Mouse (Mus musculus) WW6 (cell line): ENCODE measurements around the gene Lst1.
"Not testable (repeated sequence)": the region's sequence is repeated elsewhere in the genome, so short reads cannot be mapped to it uniquely, and the experiment has no call there.

ENCODE experiments used
- DNase-seq: peaks from one replicate; pipeline ENCODE4 v3.0.0-alpha.2; 2013; ENCODE audit warnings: low read depth, low spot score

The Lst1 gene

DNA sequence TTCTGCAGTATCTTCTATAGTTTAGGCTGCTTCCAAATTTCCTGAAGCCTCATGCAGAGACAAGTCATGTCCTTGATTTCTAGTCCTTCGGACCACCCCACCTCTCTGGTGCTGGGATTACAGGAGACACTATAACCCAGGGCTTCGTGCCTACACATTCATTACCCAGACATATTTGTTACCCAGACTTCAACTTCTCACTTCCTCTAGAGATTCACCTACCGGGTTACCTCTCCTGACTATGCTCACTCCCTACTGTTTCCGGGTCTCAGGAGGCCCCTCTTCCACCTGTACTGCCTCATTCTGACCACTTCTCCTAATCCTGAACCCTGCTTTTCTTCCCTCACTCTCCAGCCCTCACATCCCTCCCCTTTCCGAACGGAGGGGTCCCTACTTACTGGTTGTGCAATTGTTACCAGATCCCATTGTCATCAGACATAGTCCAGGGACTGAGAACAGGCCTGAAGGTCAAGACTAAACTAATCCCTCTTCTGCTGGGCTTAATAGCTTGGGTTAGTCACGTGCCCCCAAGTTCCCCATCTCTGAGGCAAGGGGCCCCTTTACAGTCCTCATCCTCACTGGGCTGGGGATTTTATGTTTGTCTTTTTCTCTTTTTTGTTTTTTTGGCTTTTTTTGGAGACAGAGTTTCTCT is at the start of gene Lst1:
TSS of gene Lst1 (minus strand) at position 481 of the 652 bp plus-strand sequence.
- no peak for DNase-seq

- no peak for DNase-seq
These were observed 49.3 kb upstream of the Lst1 start for GRCm38 (mm10) chr17:35237504-35237903.

GRCm38 (mm10) chr17:35236996-35237395 is 48.8 kb upstream of the Lst1 start:
- DNase-seq, result no peak

- peak; percentile 75 for DNase-seq
These were observed 48.1 kb upstream of the Lst1 start for GRCm38 (mm10) chr17:35236390-35236746.

- peak; percentile 83 for DNase-seq
These were observed 47.6 kb upstream of the Lst1 start, which contains the start of gene Nfkbil1 for GRCm38 (mm10) chr17:35235614-35236389. Nfkbil1 (minus strand) TSS chr17:35235792.

DNA sequence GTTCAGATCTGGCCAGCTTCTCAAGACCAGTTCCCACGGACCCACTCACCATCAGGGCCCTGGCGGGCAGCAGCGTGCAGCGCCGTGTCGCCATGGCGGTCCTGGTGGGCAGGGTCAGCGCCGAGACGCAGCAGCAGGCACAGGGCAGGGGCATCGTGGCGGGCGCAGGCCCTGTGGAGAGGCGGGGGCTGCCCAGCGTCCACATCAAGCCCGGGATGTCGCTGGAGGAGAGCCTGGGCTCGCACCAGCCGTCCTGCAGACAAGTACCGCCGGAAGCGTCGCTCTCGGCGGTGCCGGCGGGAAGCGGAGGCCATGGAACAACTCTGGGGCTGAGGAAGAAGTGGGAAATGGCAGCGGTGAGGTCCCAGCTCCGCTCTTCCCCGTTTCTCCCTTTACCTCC is 46.7 kb upstream of the Lst1 start:
- DNase-seq, result no peak

GRCm38 (mm10) chr17:35234090-35234489 is 45.9 kb upstream of the Lst1 start:
- not testable (repeated sequence) for DNase-seq

DNA sequence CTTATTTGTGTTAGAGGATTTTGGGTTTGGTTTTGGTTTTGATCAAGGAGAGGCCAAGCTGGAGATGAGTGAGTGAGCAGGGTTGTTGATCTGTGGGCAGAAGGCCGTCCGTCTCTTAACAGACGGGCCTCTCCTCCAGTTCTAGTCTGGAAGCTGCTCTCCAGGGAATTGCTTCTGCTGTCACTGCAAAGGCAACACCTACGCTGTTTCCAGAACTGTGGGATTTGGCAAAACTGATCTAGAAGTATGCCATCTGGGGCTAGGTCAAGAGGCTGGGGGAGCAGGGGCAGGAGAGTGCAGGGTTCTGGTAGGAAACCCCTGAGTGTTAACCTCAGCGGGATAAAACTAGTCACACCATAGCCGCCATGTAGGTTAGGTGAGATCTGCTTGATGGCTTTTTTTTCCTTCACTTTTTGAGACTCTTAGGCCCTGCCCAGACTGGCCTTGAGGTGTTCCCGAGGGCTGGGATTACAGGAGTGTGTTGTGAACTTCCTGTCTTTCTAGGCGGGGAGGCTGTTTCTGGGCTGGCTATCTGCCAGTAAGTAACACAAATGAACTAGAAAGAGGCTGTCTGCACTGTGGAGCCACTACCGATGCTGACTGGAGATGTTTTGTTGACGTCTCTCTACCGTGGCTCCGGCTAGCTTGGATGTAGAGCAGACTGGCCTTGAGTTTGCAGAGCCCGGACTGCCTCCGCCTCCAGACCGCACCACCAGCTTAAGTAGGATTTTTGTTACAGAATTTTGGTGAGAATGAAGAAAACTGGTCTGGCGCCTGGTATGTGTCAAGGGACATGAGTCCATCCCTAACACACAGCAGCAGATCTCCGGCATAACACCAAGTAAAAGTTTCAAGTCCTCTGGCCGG is 45.1 kb upstream of the Lst1 start, which contains the start of gene Atp6v1g2:
TSS of gene Atp6v1g2 (plus strand) at position 547 of the 867 bp plus-strand sequence.
- DNase-seq, result no peak

GRCm38 (mm10) chr17:35232659-35233058 is 44.4 kb upstream of the Lst1 start:
- DNase-seq, result no peak

DNA sequence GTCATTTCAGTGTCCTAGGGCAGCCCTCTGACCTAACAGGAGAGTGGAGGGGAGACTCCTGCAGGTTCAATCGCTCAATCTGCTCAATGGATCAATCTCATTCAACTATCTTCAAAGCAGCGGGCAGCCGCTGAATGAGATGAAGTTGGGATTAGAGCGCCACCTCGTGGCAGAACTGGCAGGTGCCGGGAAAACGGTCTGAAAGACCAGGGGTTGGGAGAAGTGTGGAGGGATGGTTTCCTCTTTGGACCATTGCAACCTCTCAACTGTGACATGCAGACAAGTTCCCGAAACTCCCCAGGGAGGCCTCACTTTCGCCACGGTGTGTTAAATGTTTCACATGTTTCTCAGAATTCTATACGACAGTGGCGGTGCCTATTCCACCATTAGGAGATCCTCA is 43.8 kb upstream of the Lst1 start:
- DNase-seq, result no peak

GRCm38 (mm10) chr17:35231022-35231421 is 42.8 kb upstream of the Lst1 start:
- DNase-seq, result no peak

DNA sequence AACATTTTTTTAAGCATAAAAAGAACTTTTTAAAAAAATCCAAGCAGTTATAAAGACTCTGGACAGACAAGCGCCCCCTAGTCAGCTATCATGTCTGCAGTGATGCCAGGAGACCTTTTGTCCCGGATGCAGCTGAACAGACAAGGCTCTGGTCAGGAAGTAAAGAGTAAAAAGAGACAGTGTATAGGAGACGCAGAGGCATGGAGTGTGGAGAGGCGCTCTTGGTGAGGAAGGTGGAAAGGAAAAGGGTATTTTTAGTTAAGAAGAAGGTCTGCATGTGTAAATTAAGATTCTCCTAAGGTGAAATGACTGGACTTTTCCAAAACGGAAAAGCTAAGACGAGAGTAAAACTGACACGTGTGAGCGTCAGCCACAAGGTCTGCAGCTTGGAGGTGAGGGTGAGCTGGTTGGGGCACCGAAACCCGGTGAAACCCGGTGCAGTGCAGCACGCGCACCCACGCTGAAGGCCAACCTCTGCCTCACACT is 38.4 kb upstream of the Lst1 start:
- no peak for DNase-seq

DNA sequence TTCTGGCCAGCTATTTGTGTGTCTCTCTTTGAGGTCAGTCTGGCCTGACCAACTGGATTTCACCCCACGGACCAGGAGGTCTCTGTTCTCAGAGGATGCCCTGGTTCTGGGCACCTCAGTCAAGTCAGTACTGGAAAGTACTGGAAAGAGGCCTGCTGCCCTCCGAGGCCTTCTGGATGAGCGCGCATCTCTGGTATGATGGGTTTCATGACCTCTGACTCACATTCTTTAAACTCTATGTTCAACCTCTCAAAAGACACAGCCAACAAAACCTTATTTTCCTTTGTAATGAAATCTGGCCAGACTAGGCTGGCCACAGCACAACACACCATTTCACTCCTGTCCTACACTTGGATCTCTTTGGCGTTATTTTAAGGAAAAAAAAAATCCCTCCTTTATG is 37.2 kb upstream of the Lst1 start:
- no peak for DNase-seq

DNA sequence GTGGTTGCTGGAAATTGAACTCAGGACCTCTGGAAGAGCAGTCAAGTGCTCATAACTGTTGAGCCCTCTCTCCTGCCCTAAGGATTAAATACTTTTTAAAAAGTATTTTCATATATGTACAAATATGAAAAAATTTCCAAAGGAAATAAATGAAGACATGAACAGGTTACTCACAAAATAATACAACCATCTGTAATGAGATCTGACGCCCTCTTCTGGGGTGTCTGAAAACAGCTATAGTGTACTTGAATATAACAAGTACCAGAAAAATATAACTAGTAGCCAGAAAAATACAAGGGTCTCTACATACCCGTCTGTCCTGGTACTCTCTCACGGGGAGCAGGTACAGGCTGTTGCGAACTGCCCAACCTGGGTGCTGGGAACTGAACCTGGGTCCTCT is 36.4 kb upstream of the Lst1 start:
- no peak for DNase-seq

DNA sequence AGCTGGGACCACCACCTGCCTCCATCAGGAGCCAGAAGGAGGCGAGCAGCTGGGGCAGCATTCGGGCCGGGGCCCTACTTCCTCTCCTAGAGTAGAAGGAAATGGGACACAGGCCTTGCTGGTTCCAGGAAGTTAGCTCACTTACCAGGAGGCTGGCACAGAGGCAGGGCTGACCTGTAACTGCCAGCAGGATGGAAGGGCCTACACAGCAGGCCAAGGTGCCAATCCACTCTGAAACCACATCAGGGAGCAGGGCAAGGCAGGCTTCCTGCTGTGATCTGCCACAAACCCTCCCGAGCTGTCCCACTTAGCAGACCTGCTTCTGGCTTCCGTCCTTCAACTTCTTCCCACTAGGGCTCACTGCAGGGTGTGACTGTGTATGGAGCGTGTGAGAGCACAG is 34.1 kb upstream of the Lst1 start:
- DNase-seq, result no peak

DNA sequence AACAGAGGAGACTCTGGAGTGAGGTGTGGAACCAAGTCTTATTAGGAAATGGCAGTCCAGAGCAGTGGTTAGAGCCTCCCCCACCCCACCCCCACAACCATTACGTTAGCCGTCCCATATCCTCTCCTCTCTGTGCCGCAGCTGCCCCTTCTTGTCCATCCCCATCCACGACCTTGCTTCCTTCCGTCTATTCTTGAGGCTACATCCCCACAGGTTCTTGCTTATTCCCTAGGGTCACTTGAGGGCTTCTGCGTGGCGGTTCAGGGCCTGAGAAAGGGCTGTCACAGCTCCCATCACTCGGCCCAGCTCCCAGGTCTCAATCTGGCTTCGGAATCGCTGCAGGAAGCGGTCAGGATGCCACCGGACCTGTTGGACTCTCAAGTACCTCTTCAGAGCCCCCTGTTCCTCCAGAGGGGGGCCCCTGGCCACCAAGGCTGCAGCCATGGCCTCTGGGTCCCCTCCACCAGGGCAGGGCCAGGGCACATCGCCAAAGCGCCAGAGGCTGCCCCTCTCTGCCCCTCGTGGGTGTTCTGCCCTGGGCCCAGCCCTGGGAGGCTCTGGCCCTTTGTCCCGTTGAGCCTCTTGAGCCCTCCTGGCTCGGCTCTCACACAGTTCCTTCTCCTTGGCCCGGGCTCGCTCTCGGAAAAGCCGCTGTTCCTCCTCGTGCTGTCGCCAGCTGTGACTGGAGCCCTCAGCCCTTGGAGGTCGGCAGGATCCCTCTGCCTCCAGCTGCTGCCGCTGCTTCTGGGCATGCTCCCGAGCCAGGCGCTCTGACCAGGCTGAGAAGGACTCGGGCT is 32.1 kb upstream of the Lst1 start, which contains the start of gene Gm16181:
TSS of gene Gm16181 (plus strand) at position 679 of the 797 bp plus-strand sequence.
- no peak for DNase-seq

- no peak for DNase-seq
These were observed 31.4 kb upstream of the Lst1 start for GRCm38 (mm10) chr17:35219601-35220041.

DNA sequence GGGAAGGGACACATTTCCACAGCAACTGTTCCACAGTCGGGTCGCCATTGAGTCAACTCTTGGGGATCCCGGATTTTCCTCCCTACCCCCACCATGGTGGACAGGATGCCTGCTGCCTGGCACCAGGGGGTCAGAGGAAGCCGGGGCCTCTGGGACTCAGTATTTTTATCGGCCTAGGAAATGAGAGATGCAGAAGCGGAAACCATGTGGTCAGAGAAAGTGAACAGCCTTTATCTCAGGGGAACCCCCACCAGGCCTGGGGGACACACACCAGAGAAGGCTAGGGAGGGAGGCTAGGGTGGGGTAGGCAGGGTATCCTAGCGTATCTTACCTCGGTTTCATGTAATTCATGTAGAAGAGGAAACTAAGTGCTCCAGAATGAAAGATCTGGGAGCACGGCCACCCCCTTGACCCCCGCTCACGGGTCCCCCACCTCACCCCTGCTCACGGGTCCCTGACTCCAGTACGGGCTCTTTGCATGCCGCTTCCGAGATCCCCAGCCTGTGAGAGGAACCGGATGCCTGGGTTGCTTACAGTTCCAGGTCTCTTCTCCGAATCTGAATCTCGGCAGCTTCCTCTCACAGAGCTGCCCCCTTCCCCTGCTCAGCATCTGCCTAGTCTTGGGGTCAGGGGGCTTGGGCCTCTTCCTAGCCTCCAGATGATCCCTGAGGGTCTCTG is 30.4 kb upstream of the Lst1 start:
- no peak for DNase-seq

DNA sequence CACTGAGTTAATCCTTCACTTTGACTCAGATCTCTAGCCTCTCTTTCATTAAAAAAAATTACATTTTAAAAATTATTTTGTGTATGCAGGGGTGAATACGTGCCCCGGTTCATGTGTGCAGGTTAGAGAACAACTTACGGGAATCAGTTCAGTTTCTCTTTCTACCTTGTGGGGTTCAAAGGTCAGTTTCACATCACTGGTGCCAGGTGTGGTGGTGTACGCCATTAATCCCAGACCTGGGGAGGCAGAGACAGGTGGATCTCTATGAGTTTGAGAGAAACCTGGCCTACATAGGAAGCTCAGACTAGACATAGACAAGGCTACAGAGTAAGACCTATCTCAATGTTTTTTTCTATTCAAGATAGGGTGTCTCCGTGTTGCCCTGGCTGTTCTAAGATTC is 24.8 kb upstream of the Lst1 start:
- no peak for DNase-seq

DNA sequence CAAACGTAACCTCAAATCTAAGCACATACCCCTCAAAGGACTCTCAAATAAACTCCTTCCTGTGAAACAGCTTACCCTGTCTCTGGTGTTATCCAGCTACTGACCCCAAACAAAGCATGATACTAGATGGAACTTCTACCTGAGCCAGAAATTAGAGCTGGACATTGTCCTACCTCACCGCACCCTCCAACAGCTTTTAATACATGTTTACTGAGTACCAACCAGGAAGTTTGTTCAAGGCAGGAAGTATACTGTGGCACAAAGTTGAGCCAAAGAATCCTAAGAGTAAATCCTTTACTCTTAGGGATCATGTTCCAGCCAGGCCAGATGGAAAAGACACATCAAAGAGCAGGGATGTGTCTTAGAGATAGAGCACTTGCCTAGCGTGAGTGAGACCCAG is 22.4 kb upstream of the Lst1 start:
- no peak for DNase-seq
